Mouse (Mus musculus) ES-E14 (cell line): Measurements from ENCODE around the gene Bub1. TPM values are rescaled to one million over a fixed set of nuclear protein-coding genes. Genes with fewer than 3 reads are reported as not detected.

Experiments
- DNase-seq: peaks from one replicate; pipeline ENCODE4 v3.0.0-alpha.2; 2013; ENCODE audit warnings: low read depth, low spot score
- H3K27ac ChIP-seq: 2 replicates; pipeline ENCODE4 v1.5.1; 2012; ENCODE audit warnings: low read depth, mild to moderate bottlenecking, low read length, moderate library complexity, mixed read lengths; ENCODE audit not compliant: poor library complexity, insufficient read depth, severe bottlenecking
- H3K36me3 ChIP-seq: 2 replicates; pipeline ENCODE4 v1.6.1; 2012; ENCODE audit warnings: mild to moderate bottlenecking, low read length, moderate library complexity, mixed read lengths; ENCODE audit not compliant: control insufficient read depth, poor library complexity, insufficient read depth, severe bottlenecking
- H3K4me1 ChIP-seq, 2 experiments: fragments of 150-350 bp in 1 of 2; sonication (generic) in 1 of 2; 2 replicates each; pipeline ENCODE4 v1.6.1; 2012; ENCODE audit warnings: low read length in 2 of 2, mild to moderate bottlenecking in 1 of 2, mixed read lengths in 1 of 2; ENCODE audit not compliant: control insufficient read depth in 2 of 2, insufficient read depth in 2 of 2, poor library complexity in 1 of 2
- H3K4me3 ChIP-seq, 2 experiments: fragments of 150-350 bp in 1 of 2; sonication (generic) in 1 of 2; 2 replicates each; pipeline ENCODE4 v1.5.1; 2012; ENCODE audit warnings: low read length in 2 of 2, low read depth in 1 of 2, mild to moderate bottlenecking in 1 of 2, mixed read lengths in 1 of 2; ENCODE audit not compliant: insufficient read depth in 1 of 2, poor library complexity in 1 of 2, severe bottlenecking in 1 of 2
- H3K9ac ChIP-seq: 2 replicates; pipeline ENCODE4 v1.6.1; 2012; ENCODE audit warnings: low read depth, mild to moderate bottlenecking, low read length, mixed read lengths; ENCODE audit not compliant: poor library complexity, insufficient read depth, severe bottlenecking
- H3K9me3 ChIP-seq: fragments of 150-350 bp; sonication (generic); 2 replicates; pipeline ENCODE4 v1.6.1; 2012; ENCODE audit warnings: low read depth, mild to moderate bottlenecking, low read length; ENCODE audit not compliant: control insufficient read depth, insufficient read depth
- CHD2 ChIP-seq: IDR thresholded peaks from 2 replicates; pipeline ENCODE4 v1.6.1; 2014; ENCODE audit warnings: mild to moderate bottlenecking, low read depth, low read length, inconsistent platforms
- HCFC1 ChIP-seq: IDR thresholded peaks from 2 replicates; pipeline ENCODE4 v1.6.1; 2012; ENCODE audit warnings: low read length, inconsistent platforms, borderline replicate concordance; ENCODE audit not compliant: insufficient read depth
- MAFK ChIP-seq: IDR thresholded peaks from 2 replicates; pipeline ENCODE4 v1.6.1; 2014; ENCODE audit warnings: mild to moderate bottlenecking, low read depth, low read length, inconsistent platforms; ENCODE audit not compliant: insufficient read depth
- ZC3H11A ChIP-seq: IDR thresholded peaks from 2 replicates; pipeline ENCODE4 v1.6.1; 2012; ENCODE audit warnings: low read depth, mild to moderate bottlenecking, inconsistent platforms, low read length, borderline replicate concordance
- ZNF384 ChIP-seq: IDR thresholded peaks from 2 replicates; pipeline ENCODE4 v1.6.1; 2012; ENCODE audit warnings: low read depth, low read length, inconsistent platforms
- in situ Hi-C, 2 experiments: fragments of 600-800 bp; cut with MboI; formaldehyde crosslinking; loops; one replicate each; pipeline ENCODE4 v1.15.1; 2025; ENCODE audit warnings: low sequenced_read_pairs in 2 of 2, inconsistent platforms in 1 of 2; ENCODE audit not compliant: unreplicated experiment in 2 of 2
- total RNA-seq: library from RNA; depleted of rRNA; stranded (reverse); fragments of 300-350 nt; gene quantifications from 2 replicates; pipeline ENCODE4 v1.2.3, GENCODE M21; 2012

Gene Bub1
- total RNA-seq, 1 experiment = 64.6 TPM

DNA sequence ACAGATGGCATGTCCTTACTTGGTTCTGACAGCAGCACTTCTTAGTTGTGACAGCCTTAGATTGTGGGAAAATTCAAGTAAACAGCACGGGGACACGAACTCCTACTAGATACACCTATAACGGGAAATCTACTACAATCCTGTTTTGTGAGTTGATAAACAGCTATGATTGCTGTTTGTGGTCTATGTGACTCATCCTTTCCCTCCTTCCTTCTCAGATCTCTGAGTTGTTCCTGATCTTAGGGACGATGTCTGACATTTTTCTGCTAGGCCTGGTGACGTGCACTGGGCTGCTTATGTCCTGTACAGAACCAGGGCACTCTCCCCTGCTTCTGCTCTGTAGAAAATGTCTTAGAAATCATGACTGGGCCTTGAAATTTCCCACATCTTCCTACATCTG, 70.1 kb downstream of the Bub1 start:
- no peaks in the 10 kb centered on the region for H3K9me3 ChIP-seq
- no peaks in the 10 kb centered on the region for H3K36me3 ChIP-seq
- in situ Hi-C loops = no loop called here
- H3K4me1 ChIP-seq = peaks cover 0 to 2% of the 10 kb centered on the region in 2 experiments; a peak in 1 of 4 replicates
- H3K9ac ChIP-seq = no peak overlapping the region
- no peak for TF ChIP-seq CHD2
- no peak for TF ChIP-seq MAFK
- no peak for TF ChIP-seq ZC3H11A
- TF ChIP-seq HCFC1 = no peak
- TF ChIP-seq ZNF384 = no peak
- DNase-seq = no peak
- H3K4me3 ChIP-seq = no peak overlapping the region
- H3K27ac ChIP-seq = no peak overlapping the region

DNA sequence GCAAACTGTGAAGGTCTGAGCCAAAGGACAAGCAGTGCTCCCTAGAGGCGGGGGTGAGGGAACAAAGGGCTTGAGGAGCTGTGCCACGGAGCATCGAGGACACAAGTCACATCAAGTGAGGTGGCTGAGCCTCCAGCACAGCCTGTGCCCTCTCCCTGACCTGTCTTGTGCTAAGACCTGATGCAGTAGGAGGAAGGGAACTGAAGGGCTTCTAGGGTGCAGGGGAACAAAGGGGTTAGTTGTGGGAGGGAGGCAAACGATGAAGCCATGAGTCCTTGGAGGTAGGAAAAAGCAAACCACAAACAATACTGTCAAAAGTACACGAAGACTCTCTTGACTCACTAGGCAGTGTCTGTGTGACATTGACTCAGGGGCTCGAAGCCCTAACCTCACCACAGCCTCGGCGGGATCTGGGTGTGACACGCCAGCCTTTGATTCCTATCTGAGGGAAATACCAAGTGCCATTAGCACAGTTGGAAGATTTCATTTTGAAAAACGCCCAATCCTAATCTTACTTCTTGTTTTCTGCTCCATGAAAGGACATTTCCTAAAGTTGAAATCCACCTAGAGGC, 71.2 kb downstream of the Bub1 start:
- Histone ChIP-seq H3K27ac (no peak overlapping the region), H3K4me1 (peaks cover 0 to 2% of the 10 kb centered on the region in 2 experiments; a peak in 1 of 4 replicates), H3K4me3 (no peak overlapping the region), H3K9me3 (no peaks in the 10 kb centered on the region), H3K9ac (no peak overlapping the region), H3K36me3 (no peaks in the 10 kb centered on the region)
- no peak for DNase-seq
- TF ChIP-seq CHD2 (no peak), MAFK (no peak)
- in situ Hi-C loops = no loop called here

DNA sequence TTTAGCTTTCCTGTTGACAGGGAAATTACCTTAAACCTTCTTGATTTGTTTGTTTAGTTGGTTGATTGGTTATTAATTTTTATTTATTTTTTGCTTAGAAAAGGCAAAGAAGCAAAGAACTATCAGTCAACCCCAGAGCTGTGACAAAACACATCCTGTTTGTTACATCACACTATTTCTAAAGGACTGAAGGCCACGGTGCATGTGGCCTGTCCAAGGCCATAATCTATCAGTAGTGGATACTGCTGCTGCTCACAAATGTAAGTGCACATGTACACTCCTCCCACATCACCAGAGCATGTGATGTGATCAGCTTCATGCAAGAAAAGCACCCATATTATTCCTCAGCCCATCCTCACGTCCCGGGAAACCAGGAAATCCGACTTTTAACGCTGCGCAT, 71.7 kb downstream of the Bub1 start:
- in situ Hi-C loops = no loop called here
- Histone ChIP-seq H3K27ac (no peak overlapping the region), H3K9me3 (no peaks in the 10 kb centered on the region), H3K4me1 (peaks cover 0 to 2% of the 10 kb centered on the region in 2 experiments; a peak in 1 of 4 replicates), H3K36me3 (no peaks in the 10 kb centered on the region), H3K9ac (no peak overlapping the region), H3K4me3 (no peak overlapping the region)
- no peak for DNase-seq
- TF ChIP-seq ZNF384 (no peak), CHD2 (no peak), MAFK (no peak), ZC3H11A (no peak), HCFC1 (no peak)

DNA sequence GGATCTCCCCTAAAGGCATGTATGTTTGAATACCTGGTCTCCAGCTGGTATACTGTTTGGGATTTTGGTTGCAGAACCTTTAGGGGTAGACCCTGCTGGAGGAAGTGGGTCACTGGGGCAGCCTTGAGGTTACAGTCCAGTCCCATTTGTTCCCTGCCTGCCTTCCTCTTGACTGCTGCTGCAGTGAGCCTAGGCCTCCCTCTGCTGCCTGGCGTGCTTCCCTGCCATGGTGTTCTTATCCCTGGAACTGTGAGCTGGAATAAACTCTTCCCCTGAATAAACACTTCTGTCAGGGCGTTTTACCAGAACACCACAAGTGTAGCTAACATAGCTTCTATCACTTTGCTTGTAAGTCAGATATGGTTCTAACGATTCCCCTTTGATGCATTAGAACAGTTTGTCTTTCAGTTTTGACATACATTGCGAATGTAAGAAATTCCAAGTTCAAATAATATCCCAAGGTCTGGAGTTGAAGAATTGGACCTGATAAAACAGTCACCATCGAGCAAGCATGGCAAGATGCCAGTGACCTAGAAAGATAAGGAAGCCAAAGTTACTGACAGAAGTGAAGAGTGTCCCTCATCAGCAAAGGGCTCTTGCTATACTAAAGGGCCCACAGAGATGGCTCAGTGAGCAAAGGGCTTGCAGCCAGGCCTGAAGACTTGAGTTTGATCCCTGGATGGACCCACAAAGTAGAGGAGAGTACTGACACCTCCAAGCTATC, 72.3 kb downstream of the Bub1 start:
- peaks cover 0 to 2% of the 10 kb centered on the region in 2 experiments; a peak in 1 of 4 replicates for H3K4me1 ChIP-seq
- in situ Hi-C loops = no loop called here
- H3K36me3 ChIP-seq = no peaks in the 10 kb centered on the region
- no peaks in the 10 kb centered on the region for H3K9me3 ChIP-seq
- DNase-seq = no peak
- no peak overlapping the region for H3K4me3 ChIP-seq
- H3K27ac ChIP-seq = no peak overlapping the region
- no peak for TF ChIP-seq HCFC1
- TF ChIP-seq ZNF384 = no peak
- TF ChIP-seq ZC3H11A = no peak
- TF ChIP-seq CHD2 = no peak
- TF ChIP-seq MAFK = no peak
- no peak overlapping the region for H3K9ac ChIP-seq
